Mouse (Mus musculus) left cerebral cortex, adult 8-10 months (tissue): ENCODE measurements around the gene Gpx7. TPM values are rescaled to one million over a fixed set of nuclear protein-coding genes. Genes with fewer than 3 reads are reported as not detected.

ENCODE experiments used
- DNase-seq, 2 experiments: peaks; one replicate each; pipeline ENCODE4 v3.0.0; 2022; ENCODE audit warnings: low spot score in 2 of 2
- total RNA-seq, 4 experiments: library from RNA; stranded (reverse); gene quantifications; 2 replicates each; pipeline ENCODE4 v1.2.4; 2022

Gpx7 gene
- 1 to 10 TPM; 3.7 to 5.1 (median 4.5) TPM for total RNA-seq

GRCm38 (mm10) chr4:108406861-108407401 is at the start of gene Gpx7:
TSS of gene Gpx7 (minus strand) at chr4:108406961.
- DNase-seq, result no peak

GRCm38 (mm10) chr4:108456028-108456427 is 49.3 kb upstream of the Gpx7 start:
- DNase-seq, result no peak

- DNase-seq, result no peak
These were observed 41.3 kb upstream of the Gpx7 start for GRCm38 (mm10) chr4:108448091-108448490.

GRCm38 (mm10) chr4:108438082-108438840 is 31.5 kb upstream of the Gpx7 start:
- DNase-seq, result no peak

GRCm38 (mm10) chr4:108436225-108436624 is 29.5 kb upstream of the Gpx7 start:
- DNase-seq, result no peak

GRCm38 (mm10) chr4:108435646-108436045 is 28.9 kb upstream of the Gpx7 start:
- DNase-seq, result no peak

- no peak for DNase-seq
These were observed 28.0 kb upstream of the Gpx7 start for GRCm38 (mm10) chr4:108434781-108435180.

GRCm38 (mm10) chr4:108434221-108434620 is 27.5 kb upstream of the Gpx7 start:
- DNase-seq, result no peak

GRCm38 (mm10) chr4:108433341-108433740 is 26.6 kb upstream of the Gpx7 start:
- DNase-seq, result no peak

GRCm38 (mm10) chr4:108431561-108431936 is 24.8 kb upstream of the Gpx7 start:
- DNase-seq, result no peak

- DNase-seq, result no peak
These were observed 24.1 kb upstream of the Gpx7 start for GRCm38 (mm10) chr4:108430656-108431560.

GRCm38 (mm10) chr4:108428341-108428721 is 21.6 kb upstream of the Gpx7 start:
- no peak for DNase-seq

GRCm38 (mm10) chr4:108427719-108428340 is 21.1 kb upstream of the Gpx7 start:
- DNase-seq, result no peak

- DNase-seq, result no peak
These were observed 17.8 kb upstream of the Gpx7 start for GRCm38 (mm10) chr4:108424587-108424986.

GRCm38 (mm10) chr4:108407621-108408020 is 860 bp upstream of the Gpx7 start:
- no peak for DNase-seq

GRCm38 (mm10) chr4:108406138-108406860 is 462 bp downstream of the Gpx7 start:
- DNase-seq, result peak; percentile 64 to 66

- DNase-seq, result no peak
These were observed 1.0 kb downstream of the Gpx7 start for GRCm38 (mm10) chr4:108405766-108406137.

GRCm38 (mm10) chr4:108403861-108404635 is 2.7 kb downstream of the Gpx7 start:
- no peak for DNase-seq

GRCm38 (mm10) chr4:108400395-108400794 is 6.4 kb downstream of the Gpx7 start:
- no peak for DNase-seq

- no peak for DNase-seq
These were observed 12.5 kb downstream of the Gpx7 start for GRCm38 (mm10) chr4:108394236-108394635.
